Mouse (Mus musculus) embryonic fibroblast, embryonic 13.5 days (primary cell): ENCODE measurements around the gene Irgm1. TPM values are rescaled to one million over a fixed set of nuclear protein-coding genes. Genes with fewer than 3 reads are reported as not detected.
"Not testable (repeated sequence)": the region's sequence is repeated elsewhere in the genome, so short reads cannot be mapped to it uniquely, and the experiment has no call there.

ENCODE experiments used
- H3K27ac ChIP-seq: 2 replicates; pipeline ENCODE4 v1.5.1; 2012; ENCODE audit warnings: low read length, control low read depth, inconsistent platforms; ENCODE audit not compliant: insufficient read depth
- H3K4me1 ChIP-seq: 2 replicates; pipeline ENCODE4 v1.6.1; 2011; ENCODE audit warnings: low read length; ENCODE audit not compliant: control insufficient read depth, insufficient read depth
- H3K4me3 ChIP-seq: 2 replicates; pipeline ENCODE4 v1.5.1; 2011; ENCODE audit warnings: mild to moderate bottlenecking, control low read depth, low read length; ENCODE audit not compliant: insufficient read depth
- CTCF ChIP-seq: IDR thresholded peaks from 2 replicates; pipeline ENCODE4 v1.5.1; 2011; ENCODE audit warnings: mild to moderate bottlenecking, control low read depth, low read length, moderate library complexity, borderline replicate concordance; ENCODE audit not compliant: insufficient read depth
- POLR2A ChIP-seq: IDR thresholded peaks from 2 replicates; pipeline ENCODE4 v1.6.1; 2011; ENCODE audit warnings: low read depth, mild to moderate bottlenecking, control low read depth, low read length, moderate library complexity
- polyA plus RNA-seq: library from polyadenylated mRNA; stranded (reverse); fragments of >200 nt; gene quantifications from 2 replicates; pipeline ENCODE4 v1.2.4, GENCODE M21; 2011; ENCODE audit warnings: low read depth; ENCODE audit not compliant: missing spikeins, insufficient read length

Gene Irgm1
- polyA plus RNA-seq, 1 experiment: 36.5 TPM

- H3K27ac ChIP-seq: peak overlapping the region; percentile 32
- 0 out of 2 replicates have a peak, but pooled peaks cover 2% of the 10 kb centered on the region for H3K4me1 ChIP-seq
- TF ChIP-seq CTCF: no peak
- 0 out of 2 replicates have a peak, but pooled peaks have one; percentile 53 for TF ChIP-seq POLR2A
- H3K4me3 ChIP-seq: peak overlapping the region; percentile 74
Observed at GRCm38 (mm10) chr11:48853474-48854180, 17.9 kb downstream of the Irgm1 start.

GRCm38 (mm10) chr11:48852624-48853473 lies 18.6 kb downstream of the Irgm1 start:
- Histone ChIP-seq H3K4me3 (peak overlapping the region; percentile 64), H3K4me1 (0 out of 2 replicates have a peak, but pooled peaks cover 2% of the 10 kb centered on the region), H3K27ac (no peak overlapping the region)
- TF ChIP-seq POLR2A (no peak), CTCF (no peak)

GRCm38 (mm10) chr11:48852190-48852589 lies 19.3 kb downstream of the Irgm1 start:
- 0 out of 2 replicates have a peak, but pooled peaks cover 2% of the 10 kb centered on the region for H3K4me1 ChIP-seq
- no peak for TF ChIP-seq POLR2A
- TF ChIP-seq CTCF: no peak
- H3K27ac ChIP-seq: no peak overlapping the region
- no peak overlapping the region for H3K4me3 ChIP-seq

GRCm38 (mm10) chr11:48851270-48851995 lies 20.1 kb downstream of the Irgm1 start:
- no peak overlapping the region for H3K4me3 ChIP-seq
- TF ChIP-seq POLR2A (no peak), CTCF (no peak)
- H3K4me1 ChIP-seq: 0 out of 2 replicates have a peak, but pooled peaks cover 2% of the 10 kb centered on the region
- H3K27ac ChIP-seq: no peak overlapping the region

- TF ChIP-seq CTCF: no peak
- Histone ChIP-seq H3K4me1 (0 out of 2 replicates have a peak, but pooled peaks cover 2% of the 10 kb centered on the region), H3K4me3 (no peak overlapping the region), H3K27ac (no peak overlapping the region)
Observed at GRCm38 (mm10) chr11:48850240-48850639, 21.2 kb downstream of the Irgm1 start.

- no peak for TF ChIP-seq POLR2A
- 0 out of 2 replicates have a peak, but pooled peaks cover 5% of the 10 kb centered on the region for H3K4me1 ChIP-seq
- H3K4me3 ChIP-seq: no peak overlapping the region
- no peak overlapping the region for H3K27ac ChIP-seq
Observed at GRCm38 (mm10) chr11:48846881-48847280, 24.6 kb downstream of the Irgm1 start.

- H3K4me3 ChIP-seq: not testable (repeated sequence)
Observed at GRCm38 (mm10) chr11:48846362-48846761, 25.1 kb downstream of the Irgm1 start.

DNA sequence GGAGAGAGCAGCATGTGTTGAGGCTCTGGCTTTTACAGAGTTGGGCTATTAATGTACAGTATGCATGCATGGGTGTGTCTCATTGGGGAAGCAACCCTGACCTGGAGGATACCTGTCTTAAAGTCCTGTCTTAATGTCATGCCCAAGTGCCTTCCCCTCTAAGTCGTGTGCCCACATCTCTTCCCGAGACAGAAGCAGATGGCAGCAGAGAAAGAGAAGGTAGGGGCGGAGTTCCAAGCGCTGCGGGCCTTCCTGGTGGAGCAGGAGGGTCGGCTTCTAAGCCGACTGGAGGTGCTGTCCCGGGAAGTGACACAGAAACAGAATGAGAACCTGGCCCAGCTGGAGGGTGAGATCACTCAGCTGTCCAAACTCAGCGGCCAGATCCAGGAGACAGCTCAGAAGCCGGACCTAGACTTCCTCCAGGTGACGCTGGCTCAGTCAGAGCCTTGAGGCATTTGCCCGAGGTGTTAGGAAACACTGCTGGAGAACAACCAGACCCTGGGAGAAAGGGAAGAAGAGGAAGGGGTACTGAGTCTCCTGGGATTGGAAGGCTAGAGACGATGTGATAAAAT lies 26.2 kb downstream of the Irgm1 start:
- H3K4me1 ChIP-seq: 0 out of 2 replicates have a peak, but pooled peaks cover 5% of the 10 kb centered on the region
- H3K4me3 ChIP-seq: no peak overlapping the region
- TF ChIP-seq POLR2A (no peak), CTCF (no peak)
- H3K27ac ChIP-seq: no peak overlapping the region

More at GRCm38 (mm10) chr11:48846362-48846761, 25.1 kb downstream of the Irgm1 start:
- H3K27ac ChIP-seq, H3K4me1 ChIP-seq: not testable (repeated sequence)

- Histone ChIP-seq H3K27ac (no peak overlapping the region), H3K4me3 (no peak overlapping the region), H3K4me1 (0 out of 2 replicates have a peak, but pooled peaks cover 5% of the 10 kb centered on the region)
- TF ChIP-seq POLR2A: no peak
- TF ChIP-seq CTCF: no peak
Observed at GRCm38 (mm10) chr11:48844309-48844708, 27.2 kb downstream of the Irgm1 start.
